Mouse (Mus musculus) bone marrow, adult 2 months (tissue): ENCODE measurements around the gene Map2k3.

Experiments used
- CTCF ChIP-seq: fragments of 200-500 bp; IDR thresholded peaks from 2 replicates; pipeline ENCODE4 v1.5.1; 2011; ENCODE audit warnings: low read length, control low read depth; ENCODE audit not compliant: control insufficient read depth, insufficient read depth
- POLR2A ChIP-seq: fragments of 200-500 bp; IDR thresholded peaks from 2 replicates; pipeline ENCODE4 v1.6.1; 2011; ENCODE audit warnings: low read depth, mild to moderate bottlenecking, control low read depth, low read length, borderline replicate concordance; ENCODE audit not compliant: control insufficient read depth

- no peak for TF ChIP-seq POLR2A
- TF ChIP-seq CTCF, result no peak
Observed at GRCm38 (mm10) chr11:60889861-60890260, 42.0 kb upstream of the Map2k3 start.
